Mouse (Mus musculus) adrenal gland, postnatal 10 days (tissue): Measurements from ENCODE around the gene Akt3. TPM values are rescaled to one million over a fixed set of nuclear protein-coding genes. Genes with fewer than 3 reads are reported as not detected.

Experiments used
- DNase-seq: peaks from one replicate; pipeline ENCODE4 v3.0.0; 2021; ENCODE audit warnings: mixed read lengths
- total RNA-seq, 2 experiments: library from RNA; stranded (reverse); gene quantifications; 2 replicates each; pipeline ENCODE4 v1.2.3; 2021

Akt3 gene
- total RNA-seq, 2 experiments from 2014 or later: 26.6 to 33.3 TPM

- no peak for DNase-seq
These were observed 247.2 kb downstream of the Akt3 start for GRCm38 (mm10) chr1:177010607-177011302.

GRCm38 (mm10) chr1:177010041-177010440, 248.0 kb downstream of the Akt3 start:
- DNase-seq: no peak

- peak; percentile 29 for DNase-seq
These were observed 249.2 kb downstream of the Akt3 start for GRCm38 (mm10) chr1:177008777-177009176.

GRCm38 (mm10) chr1:177007405-177007804, 250.6 kb downstream of the Akt3 start:
- DNase-seq: no peak

GRCm38 (mm10) chr1:177004041-177004741, 253.8 kb downstream of the Akt3 start:
- DNase-seq: no peak

- DNase-seq: no peak
These were observed 255.1 kb downstream of the Akt3 start for GRCm38 (mm10) chr1:177002951-177003350.

- no peak for DNase-seq
These were observed 259.0 kb downstream of the Akt3 start for GRCm38 (mm10) chr1:176999011-176999410.

GRCm38 (mm10) chr1:176997711-176998689, 260.0 kb downstream of the Akt3 start:
- DNase-seq: no peak

GRCm38 (mm10) chr1:176997254-176997653, 260.7 kb downstream of the Akt3 start:
- DNase-seq: no peak

GRCm38 (mm10) chr1:176996630-176997201, 261.3 kb downstream of the Akt3 start:
- peak; percentile 45 for DNase-seq

GRCm38 (mm10) chr1:176996166-176996565, 261.8 kb downstream of the Akt3 start:
- DNase-seq: no peak

GRCm38 (mm10) chr1:176995419-176995775, 262.6 kb downstream of the Akt3 start:
- no peak for DNase-seq

- DNase-seq: no peak
These were observed 263.1 kb downstream of the Akt3 start for GRCm38 (mm10) chr1:176994707-176995418.

GRCm38 (mm10) chr1:176994087-176994486, 263.9 kb downstream of the Akt3 start:
- no peak for DNase-seq

- DNase-seq: no peak
These were observed 264.6 kb downstream of the Akt3 start for GRCm38 (mm10) chr1:176993141-176994010.

GRCm38 (mm10) chr1:176992517-176992916, 265.5 kb downstream of the Akt3 start:
- no peak for DNase-seq

GRCm38 (mm10) chr1:176991473-176991872, 266.5 kb downstream of the Akt3 start:
- DNase-seq: no peak

GRCm38 (mm10) chr1:176986990-176987740, 270.8 kb downstream of the Akt3 start:
- DNase-seq: no peak

- no peak for DNase-seq
These were observed 271.7 kb downstream of the Akt3 start for GRCm38 (mm10) chr1:176986275-176986674.

GRCm38 (mm10) chr1:176985691-176986090, 272.3 kb downstream of the Akt3 start:
- DNase-seq: no peak
